Mouse (Mus musculus): ENCODE measurements around the gene Ankrd35. TPM values are rescaled to one million over a fixed set of nuclear protein-coding genes. Genes with fewer than 3 reads are reported as not detected.

The Ankrd35 gene
- polyA plus RNA-seq, 1 experiment, result not detected

GRCm38 (mm10) chr3:96719173-96719572 lies 49.2 kb downstream of the Ankrd35 start:
- TF ChIP-seq GATA1 (IDR thresholded peaks at IDR 0.05; ENCODE audit: low read length), result no peak

- no peak for TF ChIP-seq GATA1 (IDR thresholded peaks at IDR 0.05; ENCODE audit: low read length)
Observed at GRCm38 (mm10) chr3:96727343-96727827, 57.5 kb downstream of the Ankrd35 start, which contains the start of the genes Polr3c and Rnf115. Polr3c (minus strand) TSS chr3:96727628. Rnf115 (plus strand) TSS chr3:96727664.

- no peak for TF ChIP-seq GATA1 (IDR thresholded peaks at IDR 0.05; ENCODE audit: low read length)
Observed at GRCm38 (mm10) chr3:96727828-96728633, 58.1 kb downstream of the Ankrd35 start.

GRCm38 (mm10) chr3:96728634-96729402 lies 58.9 kb downstream of the Ankrd35 start:
- no peak for TF ChIP-seq GATA1 (IDR thresholded peaks at IDR 0.05; ENCODE audit: low read length)

GRCm38 (mm10) chr3:96729403-96729784 lies 59.5 kb downstream of the Ankrd35 start:
- no peak for TF ChIP-seq GATA1 (IDR thresholded peaks at IDR 0.05; ENCODE audit: low read length)

GRCm38 (mm10) chr3:96730785-96731184 lies 60.9 kb downstream of the Ankrd35 start:
- no peak for TF ChIP-seq GATA1 (IDR thresholded peaks at IDR 0.05; ENCODE audit: low read length)

- no peak for TF ChIP-seq GATA1 (IDR thresholded peaks at IDR 0.05; ENCODE audit: low read length)
Observed at GRCm38 (mm10) chr3:96733984-96734383, 64.1 kb downstream of the Ankrd35 start.

GRCm38 (mm10) chr3:96735200-96735599 lies 65.3 kb downstream of the Ankrd35 start:
- TF ChIP-seq GATA1 (IDR thresholded peaks at IDR 0.05; ENCODE audit: low read length), result no peak

GRCm38 (mm10) chr3:96737013-96737740 lies 67.2 kb downstream of the Ankrd35 start:
- TF ChIP-seq GATA1 (IDR thresholded peaks at IDR 0.05; ENCODE audit: low read length), result no peak

GRCm38 (mm10) chr3:96737995-96738394 lies 68.1 kb downstream of the Ankrd35 start:
- TF ChIP-seq GATA1 (IDR thresholded peaks at IDR 0.05; ENCODE audit: low read length), result no peak

Other genes starting within 250 kb of the Ankrd35 start
- not detected in 2 replicates for gene BC107364, start 217.8 kb upstream of the Ankrd35 start, polyA plus RNA-seq (2012)
- gene Hfe2, start 145.0 kb upstream of the Ankrd35 start, polyA plus RNA-seq (2012), result not detected in 2 replicates
- gene Txnip, start 112.2 kb upstream of the Ankrd35 start, polyA plus RNA-seq (2012), result 9.6 and 10.6 TPM in 2 replicates
- gene Gm16253, start 93.1 kb upstream of the Ankrd35 start, polyA plus RNA-seq (2012), result not detected in 2 replicates
- gene Polr3gl, start 76.0 kb upstream of the Ankrd35 start, polyA plus RNA-seq (2012), result 9.8 and 14.7 TPM in 2 replicates
- gene Ankrd34a, start 73.5 kb upstream of the Ankrd35 start, polyA plus RNA-seq (2012), result 0.03 TPM in 1 of 2 replicates, not detected in the other
- 0.70 and 0.92 TPM in 2 replicates for gene Lix1l, start 69.0 kb upstream of the Ankrd35 start, polyA plus RNA-seq (2012)
- 51.9 and 144 TPM in 2 replicates for gene Rbm8a, start 40.2 kb upstream of the Ankrd35 start, polyA plus RNA-seq (2012)
- gene Pex11b, start 34.8 kb upstream of the Ankrd35 start, polyA plus RNA-seq (2012), result 3.1 and 4.7 TPM in 2 replicates
- 0.16 TPM in 1 of 2 replicates, not detected in the other for gene Gm42957, start 34.7 kb upstream of the Ankrd35 start, polyA plus RNA-seq (2012)
- gene Itga10, start 24.5 kb upstream of the Ankrd35 start, polyA plus RNA-seq (2012), result 0.15 and 0.18 TPM in 2 replicates
- gene Pias3, start 26.3 kb downstream of the Ankrd35 start, polyA plus RNA-seq (2012), result 13.0 and 16.2 TPM in 2 replicates
- 0.18 and 0.29 TPM in 2 replicates for gene Nudt17, start 38.4 kb downstream of the Ankrd35 start, polyA plus RNA-seq (2012)
- gene Polr3c, start 57.5 kb downstream of the Ankrd35 start, polyA plus RNA-seq (2012), result 8.2 and 8.5 TPM in 2 replicates
- 18.9 and 25.4 TPM in 2 replicates for gene Rnf115, start 57.5 kb downstream of the Ankrd35 start, polyA plus RNA-seq (2012)
- gene Pdzk1, start 159.2 kb downstream of the Ankrd35 start, polyA plus RNA-seq (2012), result 0.02 TPM in 1 of 2 replicates, not detected in the other
- not detected in 2 replicates for gene Cd160, start 159.2 kb downstream of the Ankrd35 start, polyA plus RNA-seq (2012)
- 0.03 and 0.05 TPM in 2 replicates for gene Gja5, start 234.6 kb downstream of the Ankrd35 start, polyA plus RNA-seq (2012)
- 1.9 and 2.9 TPM in 2 replicates for gene Gpr89, start 235.2 kb downstream of the Ankrd35 start, polyA plus RNA-seq (2012)

Data from G1E-ER4 (cell line).